Mouse (Mus musculus) cerebellum, adult 2 months (tissue): ENCODE measurements around the gene Rps11. TPM values are rescaled to one million over a fixed set of nuclear protein-coding genes. Genes with fewer than 3 reads are reported as not detected.
"Not testable (repeated sequence)": the region's sequence is repeated elsewhere in the genome, so short reads cannot be mapped to it uniquely, and the experiment has no call there.

Experiments
- DNase-seq, 2 experiments: peaks; one replicate each; pipeline ENCODE4 v3.0.0; 2021
- H3K27ac ChIP-seq: fragments of 200-500 bp; 2 replicates; pipeline ENCODE4 v1.5.1; 2012; ENCODE audit warnings: low read length, control low read depth, inconsistent platforms; ENCODE audit not compliant: insufficient read depth
- H3K27me3 ChIP-seq: fragments of 200-500 bp; 2 replicates; pipeline ENCODE4 v1.6.1; 2012; ENCODE audit warnings: inconsistent platforms, mild to moderate bottlenecking, low read length, moderate library complexity; ENCODE audit not compliant: control insufficient read depth, insufficient read depth
- H3K4me1 ChIP-seq: fragments of 200-500 bp; 2 replicates; pipeline ENCODE4 v1.6.1; 2011; ENCODE audit warnings: low read length; ENCODE audit not compliant: control insufficient read depth, insufficient read depth
- H3K4me3 ChIP-seq: fragments of 200-500 bp; replicated peaks from 2 replicates; pipeline ENCODE3; 2011; ENCODE audit warnings: mild to moderate bottlenecking, low read depth, low read length, control low read depth; ENCODE audit not compliant: insufficient read depth
- CTCF ChIP-seq: fragments of 200-500 bp; IDR thresholded peaks from 2 replicates; pipeline ENCODE4 v1.5.1; 2011; ENCODE audit warnings: low read depth, mild to moderate bottlenecking, control low read depth, low read length, moderate library complexity, borderline replicate concordance; ENCODE audit not compliant: insufficient read depth
- POLR2A ChIP-seq: fragments of 200-500 bp; IDR thresholded peaks from 2 replicates; pipeline ENCODE4 v1.6.1; 2011; ENCODE audit warnings: low read length, control low read depth, borderline replicate concordance; ENCODE audit not compliant: insufficient read depth
- WGBS: fragments of 180-500 bp; shearing (Covaris S2); methylation state at CpG from one replicate; pipeline ENCODE4 v1.1.7; 2018; 5-methylcytosine and 5-hydroxymethylcytosine counted together
- polyA plus RNA-seq: library from polyadenylated mRNA; depleted of rRNA; stranded (reverse); fragments of >200 nt; gene quantifications from 2 replicates; pipeline ENCODE4 v1.2.3, GENCODE M21; 2012

The Rps11 gene
- polyA plus RNA-seq, 1 experiment, result 433 TPM

- peaks cover 7% of the 10 kb centered on the region; the same call in 1 of the 2 replicates for H3K4me1 ChIP-seq
- no peak overlapping the region for H3K27ac ChIP-seq
- 68% methylated on average over 17 of the region's 17 CpGs for WGBS
- no peak overlapping the region for H3K4me3 ChIP-seq
- H3K27me3 ChIP-seq, result no peaks in the 10 kb centered on the region
- TF ChIP-seq CTCF (no peak), POLR2A (no peak)
- no peak for DNase-seq
These were observed 2.1 kb upstream of the Rps11 start for GRCm38 (mm10) chr7:45126147-45126843.

- not testable (repeated sequence) for H3K27me3 ChIP-seq, H3K4me3 ChIP-seq, H3K4me1 ChIP-seq, DNase-seq, H3K27ac ChIP-seq
- 65% methylated on average over 5 of the region's 5 CpGs for WGBS
These were observed 1.4 kb upstream of the Rps11 start for GRCm38 (mm10) chr7:45125649-45126048.

- DNase-seq, result no peak
- Histone ChIP-seq H3K27me3 (no peaks in the 10 kb centered on the region), H3K4me1 (peaks cover 7% of the 10 kb centered on the region; the same call in 1 of the 2 replicates), H3K4me3 (no peak overlapping the region), H3K27ac (no peak overlapping the region)
- TF ChIP-seq CTCF (no peak), POLR2A (no peak; the same call in 1 of the 2 replicates)
- 32% methylated on average over 7 of the region's 7 CpGs for WGBS
These were observed 933 bp upstream of the Rps11 start for GRCm38 (mm10) chr7:45125144-45125600.

GRCm38 (mm10) chr7:45123186-45123570 is 1.1 kb downstream of the Rps11 start:
- WGBS, result 9% methylated on average over 12 of the region's 12 CpGs
- no peak for DNase-seq
- Histone ChIP-seq H3K27ac (no peak overlapping the region), H3K4me1 (peaks cover 7% of the 10 kb centered on the region; the same call in 1 of the 2 replicates), H3K27me3 (no peaks in the 10 kb centered on the region), H3K4me3 (peak overlapping the region; percentile 81)
- TF ChIP-seq CTCF (no peak), POLR2A (no peak)

GRCm38 (mm10) chr7:45122561-45123185 is 1.6 kb downstream of the Rps11 start:
- no peak for DNase-seq
- Histone ChIP-seq H3K4me1 (peaks cover 7% of the 10 kb centered on the region; the same call in 1 of the 2 replicates), H3K4me3 (peak overlapping the region; percentile 81), H3K27ac (no peak overlapping the region), H3K27me3 (no peaks in the 10 kb centered on the region)
- TF ChIP-seq CTCF (no peak), POLR2A (no peak)
- WGBS, result 75% methylated on average over 15 of the region's 15 CpGs

GRCm38 (mm10) chr7:45121966-45122365 is 2.3 kb downstream of the Rps11 start:
- no peak for DNase-seq
- H3K27ac ChIP-seq, result no peak overlapping the region
- H3K27me3 ChIP-seq, result no peaks in the 10 kb centered on the region
- H3K4me1 ChIP-seq, result peaks cover 5% of the 10 kb centered on the region; the same call in 1 of the 2 replicates
- no peak for TF ChIP-seq CTCF
- TF ChIP-seq POLR2A, result no peak
- H3K4me3 ChIP-seq, result no peak overlapping the region

- 51% methylated on average over 8 of the region's 8 CpGs for WGBS
- H3K27me3 ChIP-seq, result no peaks in the 10 kb centered on the region
- H3K4me3 ChIP-seq, result no peak overlapping the region
- no peak for TF ChIP-seq POLR2A
- no peak for TF ChIP-seq CTCF
- DNase-seq, result no peak
- no peak overlapping the region for H3K27ac ChIP-seq
- peaks cover 5% of the 10 kb centered on the region; the same call in 1 of the 2 replicates for H3K4me1 ChIP-seq
These were observed 2.8 kb downstream of the Rps11 start for GRCm38 (mm10) chr7:45121404-45121803.

- TF ChIP-seq POLR2A (no peak), CTCF (no peak)
- 74% methylated on average over 5 of the region's 5 CpGs for whole genome bisulfite sequencing
These were observed 4.2 kb downstream of the Rps11 start for GRCm38 (mm10) chr7:45119780-45120709.

More at GRCm38 (mm10) chr7:45119780-45120709, 4.2 kb downstream of the Rps11 start:
- no peaks in the 10 kb centered on the region for H3K27me3 ChIP-seq
- H3K4me1 ChIP-seq, result peaks cover 5% of the 10 kb centered on the region; the same call in 1 of the 2 replicates
- no peak overlapping the region for H3K27ac ChIP-seq
- DNase-seq, result no peak
- H3K4me3 ChIP-seq, result no peak overlapping the region
